Mouse (Mus musculus): ENCODE results near the gene N4bp1.

DNA sequence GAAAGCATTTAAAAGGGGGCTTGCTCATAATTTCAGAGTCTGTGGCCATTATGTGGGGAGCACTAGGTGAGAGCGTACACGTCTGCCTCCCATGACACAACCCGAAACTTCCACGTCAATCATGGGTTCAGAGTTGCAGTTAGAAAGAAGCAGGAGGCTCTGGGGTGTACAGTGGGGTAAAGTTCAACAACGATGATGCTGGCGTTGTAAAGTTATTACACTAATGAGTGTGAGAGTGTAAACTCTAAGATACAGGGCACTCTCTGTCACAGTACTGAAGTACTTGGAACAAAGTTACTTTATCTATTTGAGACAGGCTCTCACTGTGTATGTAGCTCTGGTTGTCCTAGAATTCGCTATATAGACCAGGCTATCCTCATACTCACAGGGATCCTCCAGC lies 35.0 kb upstream of the N4bp1 start:
- TF ChIP-seq EP300 (IDR thresholded peaks at IDR 0.05; ENCODE audit: low read depth) (no peak), CTCF (IDR thresholded peaks at IDR 0.05; ENCODE audit: low read depth) (no peak)

Measured in heart, postnatal 0 days (tissue).